Mouse (Mus musculus) heart, postnatal 0 days (tissue): ENCODE measurements at regions not wholly inside any gene's neighbourhood (a gene's known extent, or its start where the extent isn't known, plus 50 kb on each side); places are given as distances from the start of the nearest gene placed in this dataset.

Experiments
- CTCF ChIP-seq: IDR thresholded peaks from 2 replicates; pipeline ENCODE4 v1.5.1; 2016; ENCODE audit warnings: antibody characterized with exemption, control low read depth, low read depth
- EP300 ChIP-seq: IDR thresholded peaks from 2 replicates; pipeline ENCODE4 v1.6.1; 2016; ENCODE audit warnings: antibody characterized with exemption, low read depth

- no peak for TF ChIP-seq CTCF
- no peak for TF ChIP-seq EP300
These were observed 276.9 kb upstream of the Tle3 start for GRCm38 (mm10) chr9:61095069-61095775.
